Mouse (Mus musculus) urinary bladder, adult 2 months (tissue): ENCODE data around the gene Prdx3. TPM values are rescaled to one million over a fixed set of nuclear protein-coding genes. Genes with fewer than 3 reads are reported as not detected.
"Not testable (repeated sequence)": the region's sequence is repeated elsewhere in the genome, so short reads cannot be mapped to it uniquely, and the experiment has no call there.

Experiments
- DNase-seq: peaks from one replicate; pipeline ENCODE4 v3.0.0; 2022; ENCODE audit warnings: low spot score
- polyA plus RNA-seq: library from polyadenylated mRNA; depleted of rRNA; stranded (reverse); fragments of >200 nt; gene quantifications from 2 replicates; pipeline ENCODE4 v1.2.3, GENCODE M21; 2012; rRNA removed

Gene Prdx3
- polyA plus RNA-seq, 1 experiment, result 171 TPM

- not testable (repeated sequence) for DNase-seq
These were observed 8.2 kb downstream of the Prdx3 start for GRCm38 (mm10) chr19:60866169-60866568.

- DNase-seq, result peak; percentile 67
These were observed 13.3 kb downstream of the Prdx3 start, which contains the start of gene Sfxn4 for GRCm38 (mm10) chr19:60860868-60861700. Gene Sfxn4, minus strand, starts transcription at chr19:60861479.

- DNase-seq, result no peak
These were observed 28.6 kb downstream of the Prdx3 start for GRCm38 (mm10) chr19:60845731-60846130.

- DNase-seq, result no peak
These were observed 31.0 kb downstream of the Prdx3 start for GRCm38 (mm10) chr19:60843324-60843723.

GRCm38 (mm10) chr19:60837747-60838146, 36.6 kb downstream of the Prdx3 start:
- DNase-seq, result peak; percentile 45

- no peak for DNase-seq
These were observed 55.7 kb downstream of the Prdx3 start for GRCm38 (mm10) chr19:60818677-60819076.

Other genes starting within 250 kb of the Prdx3 start
- 0.63 and 0.67 TPM in 2 replicates for gene Nanos1, start 118.6 kb downstream of the Prdx3 start, polyA plus RNA-seq
- 83.2 and 102 TPM in 2 replicates for gene Eif3a, start 83.9 kb downstream of the Prdx3 start, polyA plus RNA-seq
- 31.2 and 34.0 TPM in 2 replicates for gene Fam45a, start 63.0 kb downstream of the Prdx3 start, polyA plus RNA-seq
- gene Sfxn4, start 13.1 kb downstream of the Prdx3 start, polyA plus RNA-seq, result 6.4 and 9.0 TPM in 2 replicates
- gene Grk5, start 15.2 kb upstream of the Prdx3 start, polyA plus RNA-seq, result 6.4 and 7.1 TPM in 2 replicates